Mouse (Mus musculus): ENCODE results near the gene Pabpc4.

The Pabpc4 gene

DNA sequence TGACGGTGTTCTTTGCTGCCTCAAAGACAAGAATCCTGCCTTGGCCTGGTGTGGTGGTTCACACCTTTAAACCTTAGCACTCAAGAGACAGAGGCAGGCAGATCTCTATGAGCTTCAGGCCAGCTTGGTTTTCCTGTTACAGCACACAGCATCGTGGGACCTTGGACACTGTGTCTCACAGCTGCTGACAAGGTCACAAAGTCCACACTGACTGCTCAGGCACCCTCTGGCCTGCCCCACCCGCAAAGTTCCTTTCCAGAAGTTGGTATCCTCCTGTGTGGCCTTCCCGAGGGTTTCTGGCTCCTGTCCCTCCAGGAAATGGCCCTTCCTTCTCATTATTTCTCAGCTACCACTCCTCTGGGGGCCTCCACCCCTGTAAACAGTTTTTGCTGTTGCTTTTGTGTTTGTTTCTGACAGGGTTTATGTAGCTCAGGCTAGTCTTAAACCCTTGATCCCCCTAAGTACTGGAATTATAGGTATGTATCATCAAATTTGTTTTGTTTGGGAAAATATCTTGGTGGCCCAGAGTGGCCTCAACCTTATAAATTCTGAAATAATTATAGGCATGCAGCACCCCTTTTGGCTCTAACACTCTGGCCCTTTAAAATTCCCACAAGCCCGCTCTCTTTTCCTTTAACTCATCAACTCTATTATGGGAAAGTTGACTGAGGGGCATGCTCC, at the start of gene Pabpc4:
Pabpc4 (plus strand) TSS at position 631 of the 681 bp plus-strand sequence.
- DNase-seq (ENCODE audit: low spot score) = no peak

- no peak for DNase-seq (ENCODE audit: low spot score)
These were observed 48.2 kb upstream of the Pabpc4 start for GRCm38 (mm10) chr4:123213975-123214374.

- DNase-seq (ENCODE audit: low spot score) = no peak
These were observed 46.8 kb upstream of the Pabpc4 start for GRCm38 (mm10) chr4:123215367-123215766.

GRCm38 (mm10) chr4:123216782-123217181, 45.4 kb upstream of the Pabpc4 start:
- DNase-seq (ENCODE audit: low spot score) = no peak

GRCm38 (mm10) chr4:123219720-123220357, 42.3 kb upstream of the Pabpc4 start:
- DNase-seq (ENCODE audit: low spot score) = peak; percentile 58

- DNase-seq (ENCODE audit: low spot score) = no peak
These were observed 41.5 kb upstream of the Pabpc4 start for GRCm38 (mm10) chr4:123220637-123221036.

DNA sequence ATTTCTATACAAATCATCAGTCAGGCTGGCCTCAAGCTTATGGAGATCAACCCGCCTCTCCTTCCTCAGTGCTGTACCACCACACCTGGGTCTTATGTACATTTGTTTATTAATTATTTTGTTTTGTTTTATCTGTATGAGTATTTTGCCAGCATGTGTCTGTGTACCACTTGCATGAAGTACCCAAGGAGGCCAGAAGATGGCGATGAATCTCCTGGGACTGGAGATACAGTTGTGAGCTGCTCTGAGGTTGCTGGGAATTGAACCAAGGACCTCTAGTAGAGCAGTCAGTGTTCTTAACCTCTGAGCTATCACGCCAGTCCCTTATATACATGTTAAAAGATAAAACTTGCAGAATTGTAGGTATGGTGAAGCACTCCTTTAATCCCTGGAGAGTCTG, 38.8 kb upstream of the Pabpc4 start:
- no peak for DNase-seq (ENCODE audit: low spot score)

DNA sequence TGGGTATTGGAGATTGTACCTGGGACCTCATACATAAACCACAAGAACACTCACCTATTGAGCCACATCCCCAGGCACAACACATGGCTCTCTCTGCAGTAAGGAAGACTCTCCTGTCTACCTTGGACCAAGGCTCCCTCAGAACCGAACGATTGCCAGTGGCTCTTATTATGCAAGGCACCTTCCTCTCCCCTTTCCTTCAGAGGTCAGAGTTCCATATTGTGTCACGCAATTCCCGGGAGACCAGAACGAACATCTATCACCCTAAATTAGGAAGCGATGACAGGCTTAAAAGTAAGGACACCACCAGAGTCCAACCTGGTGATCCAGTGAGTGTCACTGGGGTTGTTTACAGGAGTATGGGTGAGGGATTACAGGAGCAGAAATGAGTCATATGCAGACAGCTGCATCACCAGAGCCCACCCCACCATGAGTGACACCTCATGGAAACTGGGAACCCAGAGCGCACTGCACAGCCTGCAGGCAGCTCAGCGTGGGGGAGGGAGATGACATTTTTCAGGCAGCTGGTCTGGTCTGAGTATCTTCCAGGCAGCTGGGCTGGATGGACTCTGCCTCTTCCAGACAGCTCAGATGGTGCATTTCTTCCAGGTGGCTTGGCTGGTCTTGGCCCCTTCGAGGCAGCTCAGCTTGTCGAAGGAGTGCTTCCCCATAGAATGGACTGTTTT, 36.3 kb upstream of the Pabpc4 start:
- no peak for DNase-seq (ENCODE audit: low spot score)

DNA sequence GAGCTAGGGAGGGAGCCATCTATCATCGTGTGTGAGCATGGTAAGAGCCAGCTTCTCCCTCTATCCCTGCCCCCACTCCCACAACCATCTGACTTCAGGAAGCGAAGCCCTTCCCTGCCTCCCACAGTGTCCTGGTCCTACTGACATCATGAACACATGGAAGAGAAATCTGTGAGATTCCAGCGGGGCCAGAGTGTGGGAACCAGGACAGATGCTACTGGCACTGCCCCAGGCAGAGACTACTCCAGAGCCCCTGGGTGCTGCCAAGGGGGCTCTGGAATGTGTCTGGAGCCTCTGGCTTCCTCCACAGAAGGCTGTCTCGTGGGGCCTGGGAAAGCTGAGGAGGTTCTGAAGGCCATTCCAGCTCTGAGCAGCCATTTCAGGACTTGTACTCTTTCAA, 34.4 kb upstream of the Pabpc4 start:
- no peak for DNase-seq (ENCODE audit: low spot score)

DNA sequence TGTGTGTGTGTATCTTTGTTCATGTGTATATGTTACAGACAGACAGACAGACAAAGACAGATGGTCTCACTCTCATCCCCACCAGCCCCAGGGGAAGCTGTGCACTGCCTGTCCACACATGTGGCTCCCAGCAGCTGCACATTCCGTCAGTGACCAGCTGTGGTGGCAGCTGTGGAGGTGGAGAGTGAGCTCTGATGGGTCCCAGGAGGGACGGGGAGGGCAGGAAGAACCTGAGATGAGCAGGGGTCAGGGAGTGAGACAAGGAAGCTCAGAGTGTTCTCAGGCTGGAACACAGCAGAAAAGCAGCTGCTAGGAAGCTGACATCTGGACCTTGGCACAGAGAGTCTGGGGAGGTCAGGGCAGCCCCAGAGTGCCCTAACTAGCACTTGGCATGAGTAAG, 33.9 kb upstream of the Pabpc4 start:
- peak; percentile 76 for DNase-seq (ENCODE audit: low spot score)

DNA sequence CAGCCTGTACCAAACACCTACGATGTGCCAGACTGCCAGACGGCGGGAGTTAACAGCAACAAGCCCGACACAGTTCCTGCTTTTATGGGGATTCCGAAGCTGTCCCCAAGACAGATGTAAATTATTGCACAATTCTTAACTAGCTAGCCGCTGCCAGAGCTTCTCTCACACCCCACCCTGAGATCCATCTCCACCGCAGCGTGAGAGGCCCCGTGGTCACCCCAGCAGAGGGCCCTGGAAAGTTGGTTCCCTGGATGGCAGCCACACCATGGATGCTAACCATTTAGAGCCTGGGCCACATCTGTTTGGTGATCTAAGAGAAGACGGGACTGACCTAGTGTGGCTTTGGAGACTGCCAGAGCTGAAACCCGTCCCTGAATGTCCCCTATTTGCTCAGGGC, 33.0 kb upstream of the Pabpc4 start:
- DNase-seq (ENCODE audit: low spot score) = no peak

- no peak for DNase-seq (ENCODE audit: low spot score)
These were observed 29.3 kb upstream of the Pabpc4 start for GRCm38 (mm10) chr4:123232841-123233240.

- peak; percentile 46 for DNase-seq (ENCODE audit: low spot score)
These were observed 28.6 kb upstream of the Pabpc4 start, which contains the start of gene Heyl for GRCm38 (mm10) chr4:123233492-123234084. Gene Heyl, plus strand, starts transcription at chr4:123233556.

- DNase-seq (ENCODE audit: low spot score) = no peak
These were observed 26.2 kb upstream of the Pabpc4 start for GRCm38 (mm10) chr4:123235835-123236430.

DNA sequence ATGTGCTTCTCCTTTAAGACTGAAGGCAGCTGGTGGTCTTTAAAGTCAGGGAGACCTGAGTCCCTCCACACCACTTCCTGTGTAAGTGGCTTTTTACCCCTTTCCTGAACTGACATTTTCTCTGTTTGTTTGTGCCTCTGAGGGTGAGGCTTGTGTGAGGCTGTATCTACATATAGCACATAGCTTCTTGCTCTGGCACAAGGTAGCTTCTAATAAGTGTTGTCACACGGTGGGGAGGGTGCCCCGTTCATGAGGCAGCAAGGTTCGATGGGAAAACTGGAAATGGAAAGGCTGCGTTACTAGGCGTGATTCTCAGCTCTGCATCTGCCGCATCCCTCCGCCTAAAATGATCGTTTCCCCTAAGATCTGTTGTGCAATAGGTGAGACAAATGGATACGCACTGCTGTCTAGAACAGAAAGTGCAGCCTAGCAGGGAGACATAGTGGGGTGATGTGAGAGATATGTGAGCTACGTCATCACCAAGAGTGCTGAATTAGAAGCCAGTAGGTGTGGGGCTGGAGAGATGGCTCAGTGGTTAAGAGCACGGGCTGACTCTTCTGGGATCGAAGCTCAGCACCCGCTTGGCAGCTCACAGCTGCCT, 25.6 kb upstream of the Pabpc4 start:
- no peak for DNase-seq (ENCODE audit: low spot score)

- DNase-seq (ENCODE audit: low spot score) = no peak
These were observed 24.5 kb upstream of the Pabpc4 start for GRCm38 (mm10) chr4:123237386-123238266.

DNA sequence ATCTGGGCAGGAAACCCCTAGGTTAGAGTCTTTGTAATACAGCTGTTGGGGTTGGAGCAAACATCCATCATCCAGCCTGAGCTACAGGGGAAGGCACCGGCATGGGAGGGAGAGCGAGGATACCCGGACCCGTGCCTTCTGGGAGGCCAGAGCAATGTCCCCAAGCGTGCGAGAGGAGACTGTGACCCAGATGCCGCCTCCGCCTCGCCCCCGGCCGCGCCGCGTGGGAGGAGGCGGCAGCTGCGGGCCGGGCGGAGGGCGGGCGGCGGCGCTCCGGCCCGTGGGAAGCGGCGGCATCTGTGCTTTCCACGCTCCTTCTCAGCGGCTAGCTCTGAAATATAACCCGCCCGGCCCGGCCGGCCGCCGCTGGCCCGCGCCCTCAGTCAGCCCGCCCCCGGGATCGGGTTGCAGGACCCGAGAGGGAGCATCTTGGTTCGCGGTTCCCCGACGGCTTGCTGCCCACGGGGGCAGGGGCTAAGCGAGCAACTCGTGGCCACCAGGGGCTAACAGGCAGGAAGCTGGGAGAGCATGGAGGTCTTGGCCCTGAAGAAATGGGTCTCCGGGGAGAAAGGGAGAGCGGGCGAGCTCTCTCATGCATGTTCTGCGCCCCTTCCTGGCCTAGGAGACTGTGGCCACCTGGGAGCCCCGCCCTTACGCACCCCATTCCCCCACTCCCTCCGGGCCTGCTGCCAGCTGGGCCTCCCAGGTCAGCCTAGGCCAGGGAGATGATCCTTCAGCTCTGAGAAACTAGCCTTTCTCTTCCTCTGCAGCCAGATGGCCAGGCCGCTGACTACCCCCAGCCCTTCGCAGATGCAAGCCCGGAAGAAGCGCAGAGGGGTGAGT, 22.6 kb upstream of the Pabpc4 start:
- peak; percentile 52 for DNase-seq (ENCODE audit: low spot score)

- DNase-seq (ENCODE audit: low spot score) = no peak
These were observed 15.9 kb upstream of the Pabpc4 start for GRCm38 (mm10) chr4:123246221-123246620.

- DNase-seq (ENCODE audit: low spot score) = no peak
These were observed 15.5 kb upstream of the Pabpc4 start for GRCm38 (mm10) chr4:123246651-123247050.

Data from testis, postnatal 14 days (tissue).